Mouse (Mus musculus) urinary bladder, postnatal 4 days (tissue): ENCODE results near the gene Klc1.

Experiments used
- DNase-seq, 2 experiments: peaks; one replicate each; pipeline ENCODE4 v3.0.0; 2021 to 2022; ENCODE audit warnings: low spot score in 2 of 2

Klc1 gene

DNA sequence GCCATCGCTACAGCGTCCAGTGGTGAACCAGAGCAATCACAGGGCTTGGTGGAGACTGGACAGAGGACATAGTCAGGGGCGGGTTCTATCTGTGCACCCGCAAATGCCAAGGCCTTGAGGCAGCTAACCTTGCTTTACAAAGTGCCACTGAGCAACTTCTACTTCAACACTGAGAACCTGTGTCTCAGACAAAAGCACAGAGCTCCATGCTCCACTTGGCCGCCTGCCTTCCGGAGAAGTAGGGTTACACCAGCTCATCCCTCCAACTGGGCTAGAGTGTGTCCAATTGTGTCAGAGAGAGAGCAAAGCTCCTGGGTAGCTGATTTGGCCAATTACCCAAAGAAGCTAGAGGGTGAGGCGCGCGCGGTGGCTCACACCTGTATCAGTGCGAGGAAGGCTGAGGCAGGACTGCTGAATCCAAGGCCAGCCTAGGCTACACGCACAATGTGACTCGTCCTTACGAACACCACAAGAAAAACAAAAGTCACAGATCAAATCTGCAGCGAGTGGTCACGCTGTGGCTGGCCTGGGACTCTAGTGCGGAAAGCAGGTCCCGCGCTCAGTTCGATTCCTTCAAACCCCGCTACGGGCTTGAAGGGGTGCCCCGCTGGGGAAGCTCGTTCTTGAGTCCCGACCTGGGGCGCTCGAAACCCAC, 54.6 kb downstream of the Klc1 start:
- DNase-seq: no peak

DNA sequence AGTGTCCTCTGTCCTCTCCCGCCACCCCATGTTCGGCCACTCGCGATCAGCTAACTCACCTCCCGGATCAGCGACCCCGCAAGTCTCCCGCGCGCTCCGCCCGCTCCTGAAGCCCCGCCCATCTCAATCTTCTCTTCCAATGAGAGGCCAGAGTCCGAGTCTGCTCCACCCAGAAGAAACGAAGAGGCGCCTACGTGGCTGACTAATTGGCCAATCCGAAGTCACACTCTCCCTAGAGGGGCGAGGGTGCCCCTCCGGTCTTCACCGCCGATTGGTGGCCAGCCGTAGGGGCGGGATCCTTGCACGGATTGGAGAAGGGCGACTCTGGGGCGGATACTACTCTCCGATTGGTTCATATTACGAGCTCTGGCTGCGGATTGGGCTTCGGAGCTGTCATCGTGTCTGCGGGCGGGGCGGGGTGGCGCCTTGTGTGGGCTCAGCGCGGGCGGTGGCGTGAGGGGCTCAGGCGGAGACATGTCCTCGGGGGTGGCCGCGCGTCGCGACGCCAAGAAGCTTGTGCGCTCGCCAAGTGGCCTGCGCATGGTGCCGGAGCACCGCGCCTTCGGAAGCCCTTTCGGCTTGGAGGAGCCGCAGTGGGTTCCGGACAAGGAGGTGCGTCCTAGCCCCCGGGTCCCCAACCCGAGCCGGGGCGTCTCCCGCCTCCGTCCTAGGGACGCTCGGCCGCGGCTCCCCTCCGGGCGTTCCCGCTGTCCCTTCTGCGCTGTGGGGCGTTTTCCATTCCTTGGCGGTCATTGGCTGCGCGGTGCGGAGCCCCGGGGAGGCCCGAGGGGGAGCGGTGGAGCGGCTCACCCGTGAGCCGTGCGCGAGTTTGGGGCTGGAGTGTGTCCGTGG, 55.3 kb downstream of the Klc1 start, which contains the start of the genes Xrcc3 and Zfyve21:
Gene Xrcc3 (minus strand): TSS at position 108 of the 852 bp plus-strand sequence.
Gene Zfyve21 (plus strand): TSS at position 405 of the 852 bp plus-strand sequence.
- DNase-seq: peak; percentile 98

DNA sequence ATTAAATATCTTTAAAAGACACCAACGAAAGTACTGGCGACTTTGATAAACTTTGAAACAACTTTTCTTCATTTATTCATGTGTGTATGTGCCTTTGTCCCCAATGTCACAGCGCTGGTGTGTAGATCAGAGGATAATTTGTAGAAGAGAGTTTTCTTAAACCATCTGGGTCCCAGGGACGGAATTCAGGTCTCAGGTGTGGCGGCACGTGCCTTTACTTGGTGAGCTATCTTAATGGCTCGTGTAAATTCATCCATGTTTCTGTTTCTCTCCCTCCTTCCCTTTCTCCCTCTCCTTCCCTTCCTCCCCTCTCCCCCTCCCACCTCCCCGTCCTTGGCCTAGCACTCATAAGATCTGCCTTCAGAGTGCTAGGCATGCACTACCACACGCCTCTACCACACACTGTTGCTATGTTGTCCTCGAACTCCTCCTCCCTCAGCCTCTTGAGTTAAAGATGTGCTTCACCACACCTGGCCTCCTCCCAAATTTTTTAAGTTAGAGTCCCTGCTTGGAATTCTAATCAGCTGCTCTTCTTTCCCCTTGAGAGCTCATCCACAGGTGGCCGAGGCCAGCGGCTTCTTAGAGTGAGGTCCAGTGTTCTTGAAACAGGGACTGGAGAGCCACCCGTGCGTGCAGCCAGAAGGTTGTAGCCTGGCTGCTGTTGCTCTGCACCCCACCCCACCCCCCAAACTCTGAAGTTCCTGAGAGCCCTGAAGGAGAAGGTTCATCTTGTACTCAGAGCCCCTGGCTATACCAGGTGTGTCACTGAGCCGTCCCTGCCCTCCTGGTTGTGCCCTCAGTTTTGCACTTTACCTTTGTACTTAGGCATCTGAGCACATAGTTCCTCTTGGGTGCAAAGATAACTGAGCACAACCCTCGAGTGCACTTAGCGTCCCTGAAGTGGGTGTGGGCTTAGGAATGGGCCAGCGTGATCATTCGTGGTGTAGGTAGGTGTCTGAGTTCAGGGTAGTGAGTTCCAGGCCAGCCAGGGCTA, 56.4 kb downstream of the Klc1 start:
- DNase-seq: no peak

DNA sequence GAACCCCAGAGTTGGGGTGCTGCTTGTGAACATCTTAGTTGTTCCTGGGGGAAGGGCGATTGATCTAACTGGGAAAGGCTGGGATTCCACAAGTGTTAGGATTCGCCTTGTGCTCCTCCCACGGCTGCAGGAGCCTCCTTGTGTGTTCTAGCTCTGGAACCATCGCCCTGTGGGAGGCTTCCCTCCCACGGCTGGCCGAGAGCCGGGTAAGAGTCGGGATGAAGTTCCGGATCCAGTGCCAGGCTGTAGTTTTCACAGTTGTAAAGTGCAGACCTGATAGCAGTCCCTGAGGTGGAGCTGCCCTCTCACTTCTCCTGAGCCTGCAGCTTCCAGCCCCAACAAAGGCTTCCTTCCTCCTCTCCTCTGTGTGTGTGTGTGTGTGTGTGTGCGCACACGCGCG, 57.9 kb downstream of the Klc1 start:
- DNase-seq: peak; percentile 66 to 67

DNA sequence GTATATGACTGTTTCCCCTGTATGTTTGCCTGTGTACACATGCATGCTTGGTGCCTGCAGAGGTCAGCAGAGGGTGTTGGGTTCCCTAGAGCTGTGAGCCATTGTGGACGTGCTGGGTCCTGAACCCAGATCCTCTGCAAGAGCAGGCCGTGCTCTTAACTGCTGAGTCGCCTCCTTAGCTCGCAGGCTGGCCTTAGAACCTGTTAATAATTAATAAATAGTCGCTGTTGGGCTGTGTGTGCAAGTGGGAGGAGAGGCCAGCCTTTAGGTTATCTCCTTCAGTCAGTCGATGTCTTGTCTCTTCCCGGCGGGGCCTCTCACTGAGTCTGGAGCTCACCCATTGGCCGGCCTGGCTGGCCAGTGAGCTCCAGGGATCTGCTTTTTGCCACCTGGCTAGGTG, 58.3 kb downstream of the Klc1 start:
- DNase-seq: no peak

DNA sequence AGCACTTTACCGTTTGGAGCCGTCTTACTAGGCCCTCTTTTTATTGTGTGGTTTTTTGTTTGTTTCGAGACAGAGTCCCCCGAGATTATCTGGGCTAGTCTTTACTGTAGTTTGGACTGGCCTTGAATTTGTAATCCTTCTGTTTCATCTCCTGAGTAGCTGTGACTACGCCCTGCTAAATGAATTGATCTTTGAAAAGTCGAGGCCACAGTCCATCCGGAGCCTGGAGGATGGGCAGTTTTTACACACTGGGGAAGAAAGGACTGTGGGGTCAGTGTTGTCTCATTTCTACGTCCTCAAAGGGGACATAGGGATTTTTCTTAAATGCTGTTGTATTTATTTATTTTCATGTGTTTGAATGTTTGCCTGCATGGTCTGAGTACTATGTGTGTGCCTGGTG, 59.3 kb downstream of the Klc1 start:
- DNase-seq: no peak

DNA sequence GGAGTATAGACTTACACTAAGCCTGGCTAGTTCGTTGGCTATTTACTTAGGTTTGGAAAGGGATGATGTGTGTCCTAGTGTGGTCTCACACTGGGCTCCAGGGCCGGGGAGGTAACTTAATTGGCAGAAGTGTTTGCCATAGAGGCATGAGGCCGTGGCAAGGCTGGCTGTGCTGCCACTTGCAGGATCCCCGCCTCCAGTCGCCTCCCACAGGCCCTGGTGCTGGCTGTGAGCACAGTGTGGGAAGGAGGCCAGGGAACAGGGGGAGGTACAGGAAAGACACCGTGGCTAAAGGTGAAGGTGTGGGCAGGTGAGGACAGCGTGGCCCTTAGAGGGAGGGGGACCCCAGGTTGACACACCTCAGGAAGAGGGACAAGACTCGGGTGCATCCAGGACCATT, 61.3 kb downstream of the Klc1 start:
- no peak for DNase-seq

DNA sequence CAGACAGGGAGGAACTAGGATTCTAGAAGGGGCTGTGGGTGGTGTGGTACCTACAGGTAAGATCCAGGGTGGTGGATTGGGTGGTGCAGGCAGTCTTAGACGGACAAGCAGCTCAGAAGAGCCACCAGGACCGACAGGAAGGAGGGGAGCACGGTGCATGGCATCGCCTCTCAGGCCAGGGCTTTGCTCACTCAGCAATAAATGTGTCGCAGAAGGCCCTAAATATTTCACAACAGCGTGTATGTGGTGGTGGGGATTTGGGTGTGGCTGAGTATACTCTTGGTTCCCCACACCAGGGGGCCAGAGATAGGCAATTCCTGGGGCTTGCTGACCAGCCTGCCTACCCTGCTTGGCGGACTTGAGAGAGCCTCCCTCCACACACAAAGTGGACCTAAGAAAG, 62.1 kb downstream of the Klc1 start:
- no peak for DNase-seq

DNA sequence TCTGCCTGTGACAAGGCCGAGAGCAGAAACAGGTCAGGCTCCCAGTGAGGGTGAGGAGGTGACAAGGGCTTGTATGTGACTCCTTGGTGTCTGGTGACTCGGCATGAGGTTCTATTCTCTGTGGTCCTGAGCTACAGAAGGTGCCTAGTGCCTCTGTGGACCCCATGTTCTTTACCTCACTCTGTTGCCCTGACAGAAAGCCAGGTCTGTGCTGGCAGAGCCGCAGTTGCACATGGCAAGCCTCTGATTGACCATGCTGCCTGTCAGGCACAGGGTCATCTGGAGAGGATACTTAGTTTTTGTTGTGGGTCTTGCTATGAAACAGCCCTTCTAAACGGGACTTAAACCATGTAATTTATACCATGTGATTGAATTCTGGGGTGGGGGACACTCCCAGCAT, 63.3 kb downstream of the Klc1 start:
- DNase-seq: no peak

DNA sequence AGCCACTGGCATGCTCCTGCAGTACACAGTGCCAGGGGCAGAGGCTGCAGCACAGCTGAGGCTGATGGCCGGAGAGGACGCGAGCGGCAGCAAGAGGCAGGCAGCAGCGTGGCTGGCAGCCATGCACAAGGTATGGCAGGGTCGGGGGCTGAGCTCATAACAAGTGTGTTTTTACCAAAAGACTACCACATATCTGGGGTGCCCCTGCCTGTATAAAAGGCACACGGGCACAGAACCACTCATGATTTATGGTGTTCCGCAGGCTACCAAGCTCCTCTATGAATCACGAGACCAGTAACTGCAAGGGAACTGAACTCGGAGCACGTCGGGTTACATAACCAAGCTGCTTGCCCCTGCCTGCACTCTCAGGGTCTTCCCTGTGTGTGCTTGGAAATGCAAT, 68.9 kb downstream of the Klc1 start:
- no peak for DNase-seq

DNA sequence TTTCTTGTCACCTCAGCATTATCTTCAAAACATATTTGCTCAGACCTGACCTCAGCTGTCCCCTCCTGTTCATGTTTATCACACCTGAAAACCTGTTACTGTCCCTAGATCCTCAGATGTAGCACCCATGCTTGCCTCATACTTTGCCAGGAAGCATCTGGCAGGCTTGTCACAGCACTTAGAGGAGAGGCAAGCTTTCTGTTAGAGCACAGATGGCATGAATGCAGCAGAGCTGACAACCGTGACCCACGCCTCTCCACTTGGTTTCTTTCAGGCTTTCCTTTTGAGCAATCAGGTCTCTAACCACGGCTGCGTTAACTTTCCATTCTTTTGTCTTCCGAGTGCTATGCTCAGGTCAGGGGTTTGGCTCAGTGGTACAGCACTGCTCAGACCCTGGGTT, 70.8 kb downstream of the Klc1 start:
- no peak for DNase-seq

DNA sequence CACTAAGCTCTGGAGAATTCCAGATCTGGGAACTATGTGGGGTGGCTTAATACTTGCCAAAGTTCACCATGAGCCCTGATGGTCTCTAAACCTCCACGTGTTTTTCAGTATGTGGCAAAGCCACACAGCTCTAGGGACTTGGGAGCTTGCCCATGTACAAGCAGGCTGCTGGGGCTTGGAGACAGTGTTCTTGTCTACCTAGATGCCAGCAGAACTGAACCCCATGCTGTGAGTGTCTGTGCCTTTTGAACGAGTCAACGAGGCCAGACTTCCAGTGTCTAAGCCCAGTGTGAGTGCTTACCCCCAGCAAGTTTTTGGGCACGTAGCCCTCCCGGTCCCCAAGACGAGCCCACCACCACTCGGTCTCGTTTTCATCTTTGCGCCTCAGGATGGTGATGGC, 71.3 kb downstream of the Klc1 start:
- no peak for DNase-seq

DNA sequence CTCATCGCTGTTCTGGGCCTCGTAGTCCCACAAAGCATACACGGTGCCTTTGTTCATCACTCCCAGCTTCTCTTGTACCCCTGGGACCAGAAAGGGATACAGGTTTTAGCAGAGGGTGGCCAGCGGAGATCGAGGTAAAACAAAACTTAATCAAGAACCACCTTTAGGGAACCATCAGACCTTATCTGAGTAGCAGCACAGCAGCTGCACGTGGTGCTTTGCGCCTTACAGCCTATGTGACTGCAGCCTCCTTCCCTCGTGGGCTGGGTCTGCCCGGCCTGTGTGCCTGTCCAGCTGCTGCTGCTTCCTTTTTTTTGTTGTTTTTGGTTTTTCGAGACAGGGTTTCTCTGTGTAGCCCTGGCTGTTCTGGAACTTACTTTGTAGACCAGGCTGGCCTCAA, 71.7 kb downstream of the Klc1 start:
- DNase-seq: no peak

DNA sequence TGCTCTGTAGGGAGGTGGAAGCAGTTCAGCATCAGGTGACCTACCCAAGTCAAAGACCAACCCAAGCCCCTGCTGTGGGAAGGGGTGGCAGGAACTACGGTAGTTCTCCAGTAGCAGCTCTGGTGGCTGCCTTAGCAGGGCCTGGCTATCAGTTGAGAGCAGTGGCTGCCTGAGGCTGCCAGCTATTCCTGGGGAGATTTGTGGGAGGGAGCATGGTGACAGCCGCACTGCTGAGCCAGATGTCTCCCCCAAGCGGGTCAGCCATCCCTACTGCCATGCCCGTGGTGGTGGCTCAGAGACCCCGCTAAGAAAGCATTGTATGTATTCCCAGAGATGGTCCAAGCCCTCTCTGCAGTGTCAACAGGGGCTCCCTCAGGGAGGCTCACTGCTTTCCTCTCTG, 74.0 kb downstream of the Klc1 start:
- no peak for DNase-seq

DNA sequence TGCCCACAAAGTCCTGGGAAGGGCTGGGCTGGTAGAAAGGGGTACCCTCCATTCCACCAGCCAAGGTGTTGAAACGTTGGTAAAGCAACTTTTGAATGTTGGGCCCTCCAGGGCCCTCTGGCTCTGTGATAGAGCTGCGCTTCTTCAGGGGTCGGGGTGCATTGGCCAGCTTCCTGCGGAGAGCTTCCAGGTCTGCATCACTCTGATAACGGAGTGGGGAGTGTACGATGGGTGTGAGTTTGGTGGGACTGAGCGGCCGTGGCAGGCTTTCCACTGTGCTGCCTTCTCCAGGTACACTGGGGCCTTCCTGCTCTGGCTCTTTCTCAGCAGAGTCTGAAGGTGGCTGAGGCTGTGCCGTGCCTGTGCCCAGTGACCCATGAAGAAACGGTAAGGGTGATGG, 74.8 kb downstream of the Klc1 start:
- no peak for DNase-seq

DNA sequence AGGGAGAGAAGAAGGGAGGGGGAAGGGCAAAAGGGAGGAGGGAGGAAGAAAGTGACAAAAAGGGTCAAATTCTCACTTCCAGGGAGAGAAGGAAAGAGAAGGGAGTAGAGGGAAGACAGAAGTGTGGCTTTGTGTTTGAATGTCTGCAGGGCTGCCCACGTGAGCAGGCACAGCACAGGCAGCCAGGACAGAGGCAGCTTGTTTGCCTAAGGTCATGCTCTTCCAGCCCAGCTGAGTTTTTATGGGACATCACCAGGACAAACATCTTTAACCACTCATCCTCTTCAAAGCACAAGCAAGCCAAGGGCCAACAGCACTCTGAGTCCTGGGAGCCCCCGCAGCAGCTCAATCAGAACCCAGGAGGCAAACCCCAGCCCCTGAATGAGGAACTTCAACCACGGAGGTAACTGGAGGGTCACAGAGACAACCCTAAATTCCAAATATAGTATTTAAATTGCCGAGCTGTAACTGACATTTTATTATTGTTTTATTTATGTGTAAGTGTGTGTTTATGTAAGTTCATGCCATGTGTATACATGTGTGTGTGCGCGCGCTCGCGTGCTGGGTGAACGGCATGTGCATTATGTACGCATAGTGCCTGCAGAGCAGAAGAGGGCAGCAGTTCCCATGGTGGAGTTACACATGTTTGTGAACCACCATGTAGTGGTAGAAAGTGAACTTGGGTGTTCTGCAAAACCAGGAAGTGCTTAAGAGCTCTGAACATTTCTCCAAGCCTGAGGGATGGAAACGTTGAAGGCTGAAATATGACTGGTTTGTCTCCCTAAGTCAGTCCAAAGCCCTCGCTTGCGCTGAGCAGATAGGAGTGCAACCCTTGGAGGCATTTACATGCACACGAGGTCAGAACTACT, 84.2 kb downstream of the Klc1 start:
- no peak for DNase-seq

DNA sequence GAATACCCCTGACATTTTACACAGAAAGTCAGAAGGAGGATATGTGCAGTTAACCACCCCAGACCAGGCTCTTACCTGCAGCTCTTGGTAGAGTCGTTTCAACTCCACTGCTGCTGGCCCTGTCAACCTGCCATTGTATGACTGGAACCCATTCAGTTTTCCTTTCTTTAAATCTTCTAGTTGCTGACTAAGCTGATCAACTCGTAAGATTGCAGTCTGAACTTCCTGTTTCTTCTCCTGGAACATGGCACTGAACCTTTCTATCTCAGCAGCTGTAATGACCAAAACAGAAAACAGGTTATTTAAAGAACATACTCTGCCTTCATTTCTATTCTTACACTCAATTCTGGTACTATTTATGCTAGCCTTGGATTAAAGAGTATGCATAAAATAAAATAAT, 84.8 kb downstream of the Klc1 start:
- DNase-seq: no peak

DNA sequence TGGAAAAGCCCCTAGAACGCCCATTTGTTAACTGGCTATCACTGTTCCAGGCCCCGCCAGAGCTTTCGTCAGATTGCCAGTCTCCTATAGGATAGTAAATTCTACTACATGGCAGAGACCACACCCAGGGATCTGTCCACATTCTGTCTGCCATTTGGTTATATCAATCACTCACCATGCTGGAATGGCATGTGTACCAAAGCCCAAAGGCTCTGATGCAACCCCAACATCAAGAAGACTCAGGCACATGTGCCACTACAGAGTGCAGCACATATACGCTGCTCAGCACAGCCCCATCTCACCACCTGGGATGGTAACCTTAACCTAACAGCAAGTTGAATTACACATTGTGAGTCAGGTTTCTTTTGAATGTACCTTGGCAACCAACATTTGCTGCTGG, 87.3 kb downstream of the Klc1 start:
- DNase-seq: no peak

DNA sequence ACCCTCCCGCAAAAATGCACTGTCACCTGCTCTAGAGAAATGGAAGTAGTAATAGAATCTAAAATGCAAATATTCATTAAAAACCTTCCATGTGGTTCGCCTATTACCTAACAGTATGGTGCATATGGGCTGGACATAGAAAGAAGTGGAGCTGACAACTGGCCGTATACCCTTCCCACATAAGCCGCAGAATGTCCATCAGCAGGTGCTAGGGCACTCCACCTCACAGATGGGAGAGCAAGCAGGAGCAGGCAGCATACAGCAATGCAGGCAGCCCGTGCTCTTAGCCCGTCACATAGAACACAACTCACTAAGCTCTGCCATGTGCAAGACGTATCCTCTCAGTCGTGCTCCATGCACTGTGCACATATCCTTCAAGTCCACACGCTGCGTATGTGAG, 88.2 kb downstream of the Klc1 start:
- no peak for DNase-seq

DNA sequence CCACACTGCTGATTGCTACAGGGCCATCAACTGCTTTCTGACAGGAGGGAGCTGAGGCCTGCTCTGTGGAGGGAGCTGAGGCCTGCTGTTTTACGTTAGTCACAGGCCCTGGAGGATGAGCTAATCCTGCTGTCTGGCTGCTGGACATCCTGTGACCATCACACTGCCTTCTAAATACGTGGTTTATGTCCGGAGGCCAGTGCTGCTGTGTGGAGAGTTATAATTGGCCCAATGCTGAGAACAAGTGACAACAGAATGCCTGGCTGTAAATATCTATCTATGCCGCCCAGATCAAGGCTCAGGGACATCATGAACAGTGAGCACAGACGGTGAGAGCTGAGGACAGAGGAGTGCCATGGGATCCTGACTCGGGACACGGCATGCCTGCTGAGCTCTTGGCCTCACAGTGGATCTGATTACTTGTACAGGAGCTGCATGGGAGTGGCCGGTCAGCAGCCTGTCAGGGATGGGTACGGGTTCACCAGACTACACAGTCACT, 89.7 kb downstream of the Klc1 start:
- DNase-seq: no peak

DNA sequence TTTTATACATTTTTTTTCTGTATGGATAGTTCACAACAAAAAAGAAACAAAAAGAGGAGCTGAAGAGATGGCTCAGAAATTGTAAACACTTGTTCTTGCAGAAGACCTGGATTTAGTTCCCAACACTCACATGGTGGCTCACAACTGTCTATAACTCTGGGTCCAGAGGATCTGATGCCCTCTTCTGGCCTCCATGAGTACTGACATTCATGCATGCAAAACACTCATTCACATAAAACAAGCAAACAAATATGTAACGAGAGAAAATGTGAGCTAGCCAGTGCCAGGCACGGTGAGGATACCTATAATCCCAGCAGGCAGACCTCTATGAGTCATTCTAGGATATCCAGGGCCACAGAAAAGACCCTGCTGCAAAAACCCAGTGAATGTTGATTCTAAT, 92.6 kb downstream of the Klc1 start:
- no peak for DNase-seq
